Mouse (Mus musculus) left cerebral cortex, postnatal 10 days (tissue): Measurements from ENCODE around the gene Nol4l. TPM values are rescaled to one million over a fixed set of nuclear protein-coding genes. Genes with fewer than 3 reads are reported as not detected.

Source experiments
- DNase-seq, 2 experiments: peaks; one replicate each; pipeline ENCODE4 v3.0.0; 2021 to 2022; ENCODE audit warnings: low spot score in 2 of 2, mixed read lengths in 1 of 2; ENCODE audit errors: extremely low spot score in 1 of 2
- intact Hi-C: fragments of 180-260 bp; cut with DNase I; formaldehyde crosslinking; loops from one replicate; pipeline ENCODE4 v1.15.1; 2025
- total RNA-seq, 2 experiments: library from RNA; stranded (reverse); gene quantifications; 2 replicates each; pipeline ENCODE4 v1.2.3; 2021

Nol4l gene
- total RNA-seq, 2 experiments from 2014 or later: 55.5 to 62.5 TPM

- DNase-seq: no peak
- intact Hi-C loops: no loop called here
Measured at GRCm38 (mm10) chr2:153546471-153546870, 16.7 kb upstream of the Nol4l start.

- DNase-seq: no peak
- intact Hi-C loops: no loop called here
Measured at GRCm38 (mm10) chr2:153544771-153545170, 15.0 kb upstream of the Nol4l start.

- intact Hi-C loops: no loop called here
- DNase-seq: peak in 1 of 2 experiments; percentile 41
Measured at GRCm38 (mm10) chr2:153543911-153544730, 14.3 kb upstream of the Nol4l start.

GRCm38 (mm10) chr2:153542936-153543668 lies 13.3 kb upstream of the Nol4l start:
- no peak for DNase-seq
- intact Hi-C loops: no loop called here

GRCm38 (mm10) chr2:153538898-153539297 lies 9.1 kb upstream of the Nol4l start:
- intact Hi-C loops: no loop called here
- DNase-seq: no peak

- no peak for DNase-seq
- intact Hi-C loops: loop anchor here (5.0 kb wide), 1 partner anchor 53 kb away; no protein-coding TSS in a partner anchor
Measured at GRCm38 (mm10) chr2:153533981-153534380, 4.2 kb upstream of the Nol4l start.

GRCm38 (mm10) chr2:153530948-153531347 lies 1.2 kb upstream of the Nol4l start:
- intact Hi-C loops: loop anchor here (5.0 kb wide), 1 partner anchor 56 kb away; no protein-coding TSS in a partner anchor

GRCm38 (mm10) chr2:153529365-153529781 lies 398 bp downstream of the Nol4l start:
- intact Hi-C loops: no loop called here
- DNase-seq: peak in 1 of 2 experiments; percentile 73

More at GRCm38 (mm10) chr2:153530948-153531347, 1.2 kb upstream of the Nol4l start:
- no peak for DNase-seq

GRCm38 (mm10) chr2:153528571-153529364 lies 1.0 kb downstream of the Nol4l start:
- intact Hi-C loops: no loop called here

GRCm38 (mm10) chr2:153527580-153528531 lies 1.9 kb downstream of the Nol4l start:
- intact Hi-C loops: no loop called here
- DNase-seq: peak in 1 of 2 experiments; percentile 77

More at GRCm38 (mm10) chr2:153528571-153529364, 1.0 kb downstream of the Nol4l start:
- peak in 1 of 2 experiments; percentile 75 for DNase-seq

GRCm38 (mm10) chr2:153526850-153527530 lies 2.8 kb downstream of the Nol4l start:
- no peak for DNase-seq
- intact Hi-C loops: no loop called here

GRCm38 (mm10) chr2:153525906-153526311 lies 3.9 kb downstream of the Nol4l start:
- intact Hi-C loops: no loop called here
- no peak for DNase-seq

GRCm38 (mm10) chr2:153524727-153525126 lies 5.0 kb downstream of the Nol4l start:
- no peak for DNase-seq
- intact Hi-C loops: no loop called here

- intact Hi-C loops: no loop called here
- DNase-seq: no peak
Measured at GRCm38 (mm10) chr2:153523656-153524055, 6.1 kb downstream of the Nol4l start.

- intact Hi-C loops: no loop called here
- DNase-seq: no peak
Measured at GRCm38 (mm10) chr2:153523143-153523542, 6.6 kb downstream of the Nol4l start.

GRCm38 (mm10) chr2:153522270-153522669 lies 7.5 kb downstream of the Nol4l start:
- DNase-seq: no peak
- intact Hi-C loops: no loop called here

GRCm38 (mm10) chr2:153520057-153520456 lies 9.7 kb downstream of the Nol4l start:
- DNase-seq: no peak
- intact Hi-C loops: no loop called here
